Comparison of ENCODE assay signal across 8 mouse cellular contexts in genomic region chr12:85280845-85281651, GRCm38 (mm10). TPM values are rescaled to one million over a fixed set of nuclear protein-coding genes. Genes with fewer than 3 reads are reported as not detected.
A peak's percentile ranks its signal among the peaks of the same experiment; 100 is the strongest.
DNase-seq lines count a peak whose midpoint lies in the region; ATAC-seq and TF ChIP-seq lines count a peak whose summit lies in the region.

No protein-coding gene starts in this region.

- no peaks in the 10 kb centered on the region for H3K9me3 ChIP-seq in kidney, postnatal 0 days (replicated peaks; ENCODE audit: low read length)
- H3K9me3 ChIP-seq in embryonic facial prominence, embryonic 13.5 days, result no peaks in the 10 kb centered on the region
- H3K9me3 ChIP-seq in intestine, embryonic 16.5 days (ENCODE audit: control insufficient read depth, low read length), result no peaks in the 10 kb centered on the region

- no peak overlapping the region for H3K4me3 ChIP-seq in kidney, postnatal 0 days (replicated peaks; ENCODE audit: low read depth, low read length)
- peak overlapping the region; percentile 78; the same call in 1 of the 2 replicates for H3K4me3 ChIP-seq in embryonic facial prominence, embryonic 13.5 days
- peak overlapping the region; percentile 81 for H3K4me3 ChIP-seq in intestine, embryonic 16.5 days (ENCODE audit: low read length)

- TF ChIP-seq CTCF in kidney, postnatal 0 days (IDR thresholded peaks at IDR 0.05; ENCODE audit: low read depth), result no peak

- H3K27ac ChIP-seq in kidney, postnatal 0 days, result no peak overlapping the region
- no peak overlapping the region for H3K27ac ChIP-seq in embryonic facial prominence, embryonic 13.5 days
- H3K27ac ChIP-seq in intestine, embryonic 16.5 days (ENCODE audit: low read length), result no peak overlapping the region

- no peaks in the 10 kb centered on the region for H3K27me3 ChIP-seq in kidney, postnatal 0 days (ENCODE audit: insufficient read depth, low read length)
- no peaks in the 10 kb centered on the region for H3K27me3 ChIP-seq in embryonic facial prominence, embryonic 13.5 days
- no peaks in the 10 kb centered on the region for H3K27me3 ChIP-seq in intestine, embryonic 16.5 days (replicated peaks; ENCODE audit: control insufficient read depth, insufficient read depth, low read length)

- peaks cover 5% of the 10 kb centered on the region; the same call in 1 of the 2 replicates for H3K4me1 ChIP-seq in kidney, postnatal 0 days (replicated peaks; ENCODE audit: insufficient read depth, low read length)
- H3K4me1 ChIP-seq in embryonic facial prominence, embryonic 13.5 days, result peaks cover 6% of the 10 kb centered on the region; the same call in 1 of the 2 replicates
- peaks cover 3% of the 10 kb centered on the region for H3K4me1 ChIP-seq in intestine, embryonic 16.5 days (ENCODE audit: control insufficient read depth, insufficient read depth, low read length)

- WGBS in kidney, postnatal 0 days, result 70% methylated on average over 12 of the region's 12 CpGs
- WGBS in embryonic facial prominence, embryonic 13.5 days, result 57% methylated on average over 12 of the region's 12 CpGs
- WGBS in intestine, embryonic 16.5 days, result 61% methylated on average over 12 of the region's 12 CpGs

- peak overlapping the region; percentile 94 for H3K4me2 ChIP-seq in kidney, postnatal 0 days (ENCODE audit: low read length)
- peak overlapping the region; percentile 86 for H3K4me2 ChIP-seq in embryonic facial prominence, embryonic 13.5 days
- H3K4me2 ChIP-seq in intestine, embryonic 16.5 days (ENCODE audit: low read depth, low read length), result peak overlapping the region; percentile 92

- no peaks in the 10 kb centered on the region for H3K36me3 ChIP-seq in kidney, postnatal 0 days (ENCODE audit: insufficient read depth, low read length)
- H3K36me3 ChIP-seq in embryonic facial prominence, embryonic 13.5 days, result no peaks in the 10 kb centered on the region
- no peaks in the 10 kb centered on the region for H3K36me3 ChIP-seq in intestine, embryonic 16.5 days (ENCODE audit: control insufficient read depth, insufficient read depth, low read length)

- H3K9ac ChIP-seq in kidney, postnatal 0 days (ENCODE audit: low read depth, low read length), result no peak overlapping the region
- no peak overlapping the region for H3K9ac ChIP-seq in embryonic facial prominence, embryonic 13.5 days
- H3K9ac ChIP-seq in intestine, embryonic 16.5 days (ENCODE audit: low read depth, low read length), result no peak overlapping the region

- no peak for DNase-seq in kidney, postnatal 0 days (ENCODE audit: low spot score)
- DNase-seq in kidney, adult 18-20 months, result no peak
- DNase-seq in naive thymus-derived CD4-positive, alpha-beta T cell, adult 2 months (ENCODE audit: low read depth), result peak; percentile 30
- no peak for DNase-seq in right cerebral cortex, postnatal 25 days
- DNase-seq in adrenal gland, postnatal 10 days, result no peak

- no peak for ATAC-seq in kidney, postnatal 0 days (replicated peaks; ENCODE audit: low FRiP score, low read depth)
- ATAC-seq in embryonic facial prominence, embryonic 13.5 days (ENCODE audit: insufficient number of reproducible peaks, insufficient read depth, low FRiP score, low TSS enrichment, low read depth), result no peak
- ATAC-seq in intestine, embryonic 16.5 days, result no peak
- ATAC-seq in erythroid progenitor cell, adult 5-6 weeks (replicated peaks; ENCODE audit: low FRiP score, poor library complexity, severe bottlenecking), result no peak

RNA-seq across cellular contexts. Expression of gene Acyp1, which starts 7.2 kb away (rescaled TPM):
- polyA plus RNA-seq in kidney, postnatal 0 days (2015; fragmentation: Nextera tagmentation; extraction: Ambion mirVana), result 79.6 and 87.7 TPM in 2 replicates
- polyA plus RNA-seq in embryonic facial prominence, embryonic 13.5 days (2015; fragmentation: Nextera tagmentation; extraction: Ambion mirVana), result 43.2 and 45.4 TPM in 2 replicates
- polyA plus RNA-seq in intestine, embryonic 16.5 days (2015; fragmentation: Nextera tagmentation; extraction: Ambion mirVana), result 50.2 and 52.3 TPM in 2 replicates
- total RNA-seq in erythroid progenitor cell, adult 5-6 weeks (2015; ENCODE audit: low replicate concordance), result 14.4 and 36.5 TPM in 2 replicates
- 13.9 TPM in 2 replicates for total RNA-seq in erythroid progenitor cell, adult 5-6 weeks (2017; ENCODE audit: low replicate concordance)
- total RNA-seq in adrenal gland, postnatal 10 days (2021), result 10 to 100 TPM; 28.2 to 31.0 TPM

RNA-seq across cellular contexts. Expression of gene Zc2hc1c, which starts 7.3 kb away (rescaled TPM):
- polyA plus RNA-seq in kidney, postnatal 0 days (2015; fragmentation: Nextera tagmentation; extraction: Ambion mirVana), result 3.5 TPM in 2 replicates
- 0.70 and 0.87 TPM in 2 replicates for polyA plus RNA-seq in embryonic facial prominence, embryonic 13.5 days (2015; fragmentation: Nextera tagmentation; extraction: Ambion mirVana)
- polyA plus RNA-seq in intestine, embryonic 16.5 days (2015; fragmentation: Nextera tagmentation; extraction: Ambion mirVana), result 1.5 TPM in 2 replicates
- not detected in 2 replicates for total RNA-seq in erythroid progenitor cell, adult 5-6 weeks (2015; ENCODE audit: low replicate concordance)
- not detected in 2 replicates for total RNA-seq in erythroid progenitor cell, adult 5-6 weeks (2017; ENCODE audit: low replicate concordance)
- 1 to 10 TPM in 1 of 2 experiments, under 1 TPM in 1; 0.78 to 1.2 TPM for total RNA-seq in adrenal gland, postnatal 10 days (2021)

RNA-seq across cellular contexts. Expression of gene Mlh3, which starts 10.6 kb away (rescaled TPM):
- polyA plus RNA-seq in kidney, postnatal 0 days (2015; fragmentation: Nextera tagmentation; extraction: Ambion mirVana), result 7.1 and 7.3 TPM in 2 replicates
- 9.2 and 9.8 TPM in 2 replicates for polyA plus RNA-seq in embryonic facial prominence, embryonic 13.5 days (2015; fragmentation: Nextera tagmentation; extraction: Ambion mirVana)
- 5.5 and 5.7 TPM in 2 replicates for polyA plus RNA-seq in intestine, embryonic 16.5 days (2015; fragmentation: Nextera tagmentation; extraction: Ambion mirVana)
- 0.42 and 2.9 TPM in 2 replicates for total RNA-seq in erythroid progenitor cell, adult 5-6 weeks (2015; ENCODE audit: low replicate concordance)
- total RNA-seq in erythroid progenitor cell, adult 5-6 weeks (2017; ENCODE audit: low replicate concordance), result 0.15 and 4.0 TPM in 2 replicates
- total RNA-seq in adrenal gland, postnatal 10 days (2021), result 10 to 100 TPM in 1 of 2 experiments, 1 to 10 TPM in 1; 8.6 to 11.5 TPM

RNA-seq across cellular contexts. Expression of gene Nek9, which starts 58.1 kb away (rescaled TPM):
- polyA plus RNA-seq in kidney, postnatal 0 days (2015; fragmentation: Nextera tagmentation; extraction: Ambion mirVana), result 15.5 and 16.4 TPM in 2 replicates
- polyA plus RNA-seq in embryonic facial prominence, embryonic 13.5 days (2015; fragmentation: Nextera tagmentation; extraction: Ambion mirVana), result 26.4 and 28.7 TPM in 2 replicates
- polyA plus RNA-seq in intestine, embryonic 16.5 days (2015; fragmentation: Nextera tagmentation; extraction: Ambion mirVana), result 13.2 and 15.9 TPM in 2 replicates
- 9.0 and 17.2 TPM in 2 replicates for total RNA-seq in erythroid progenitor cell, adult 5-6 weeks (2015; ENCODE audit: low replicate concordance)
- total RNA-seq in erythroid progenitor cell, adult 5-6 weeks (2017; ENCODE audit: low replicate concordance), result 7.9 and 15.5 TPM in 2 replicates
- total RNA-seq in adrenal gland, postnatal 10 days (2021), result 10 to 100 TPM; 57.5 to 65.8 TPM
